Mouse (Mus musculus) adrenal gland, postnatal 4 days (tissue): ENCODE results near the gene Col4a5. TPM values are rescaled to one million over a fixed set of nuclear protein-coding genes. Genes with fewer than 3 reads are reported as not detected.

Experiments used
- DNase-seq, 2 experiments: peaks; one replicate each; pipeline ENCODE4 v3.0.0; 2021 to 2022; ENCODE audit warnings: low spot score in 2 of 2, mixed read lengths in 2 of 2
- long read RNA-seq, 2 experiments: library from polyadenylated mRNA; stranded (forward); transcript quantifications; one replicate each; pipeline ENCODE4 v2.0.0; 2021
- total RNA-seq, 2 experiments: library from RNA; stranded (reverse); gene quantifications; 2 replicates each; pipeline ENCODE4 v1.2.3; 2021

Gene Col4a5
- 10 to 100 TPM; 34.7 to 52.0 TPM for total RNA-seq
- long read RNA-seq, experiment 1, partial matches to known transcripts = 0 of 1 reads
- long read RNA-seq, experiment 1, other reads (novel, unspliced or antisense) = 1 of 1 reads
- long read RNA-seq, experiment 2, partial matches to known transcripts = 2 of 9 reads
- long read RNA-seq, experiment 2, other reads (novel, unspliced or antisense) = 7 of 9 reads

DNA sequence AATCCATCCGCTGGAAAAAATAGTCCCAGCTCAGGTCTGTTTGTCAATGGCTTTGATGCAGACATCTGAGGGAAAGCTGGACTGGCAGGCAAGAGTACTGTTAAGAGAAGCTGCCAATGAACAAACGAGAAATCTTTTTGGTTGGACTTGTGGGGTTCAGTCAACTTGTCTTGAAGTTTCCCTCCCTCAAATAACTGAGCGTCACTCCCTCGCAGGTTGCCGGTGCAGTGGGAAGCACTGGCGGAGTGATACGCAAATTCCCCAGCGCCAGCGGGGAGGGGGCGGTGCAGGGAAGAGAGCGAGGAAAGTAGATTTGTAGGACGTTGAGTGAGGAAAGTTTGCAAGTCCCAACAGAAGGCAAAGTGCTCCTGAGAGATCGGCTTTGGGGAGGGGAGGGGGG lies at the start of gene Col4a5:
TSS of gene Col4a5 (plus strand) at position 276 of the 400 bp plus-strand sequence.
- peak; percentile 18 to 39 for DNase-seq

DNA sequence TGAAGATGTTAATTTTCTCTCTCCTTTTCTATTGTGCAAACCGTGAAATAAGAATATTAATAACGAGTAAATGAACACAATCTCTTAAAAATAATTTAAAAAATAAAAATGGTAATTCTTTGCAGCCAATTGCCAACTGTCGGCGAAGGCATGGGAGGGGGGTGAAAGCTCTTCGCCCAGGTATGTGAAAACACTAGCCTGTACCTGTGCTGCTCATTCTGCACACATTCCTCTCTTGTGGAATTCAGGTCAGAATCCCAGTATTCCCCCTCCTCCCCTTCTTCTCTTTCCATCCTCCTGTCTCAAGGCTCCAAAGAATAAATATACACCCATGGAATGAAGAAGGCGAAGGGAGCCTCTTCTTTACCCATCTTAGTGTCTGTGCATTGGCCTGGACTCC lies 38.4 kb upstream of the Col4a5 start:
- DNase-seq = no peak

GRCm38 (mm10) chrX:141439423-141439822 lies 35.8 kb upstream of the Col4a5 start:
- no peak for DNase-seq

GRCm38 (mm10) chrX:141447936-141448335 lies 27.2 kb upstream of the Col4a5 start:
- no peak for DNase-seq

GRCm38 (mm10) chrX:141473470-141474302 lies 1.5 kb upstream of the Col4a5 start, which contains the start of gene Col4a6:
Gene Col4a6, minus strand, starts transcription at chrX:141474076.
- no peak for DNase-seq

GRCm38 (mm10) chrX:141475566-141476327 lies 562 bp downstream of the Col4a5 start:
- no peak for DNase-seq

- no peak for DNase-seq
These were observed 19.4 kb downstream of the Col4a5 start for GRCm38 (mm10) chrX:141494545-141494944.

- no peak for DNase-seq
These were observed 27.9 kb downstream of the Col4a5 start for GRCm38 (mm10) chrX:141503125-141503524.

- no peak for DNase-seq
These were observed 58.3 kb downstream of the Col4a5 start for GRCm38 (mm10) chrX:141533447-141533846.

DNA sequence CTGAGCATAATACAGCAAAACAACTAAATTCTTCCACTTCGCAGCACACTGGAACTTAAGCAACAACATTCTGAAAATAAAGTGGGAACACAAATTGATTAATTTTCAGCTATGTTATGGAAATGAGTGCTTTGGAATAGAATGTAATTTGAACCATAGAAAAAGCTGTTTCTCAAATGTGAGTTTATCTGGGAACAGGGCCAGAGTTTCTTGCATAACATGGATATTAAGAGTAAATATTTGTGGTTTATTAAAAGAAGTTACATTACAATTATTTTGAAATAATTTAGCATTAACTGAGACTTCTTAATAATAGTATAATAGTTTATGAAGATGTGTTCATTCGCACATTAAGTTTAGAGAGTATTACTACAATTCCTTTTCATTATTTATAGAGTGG lies 72.3 kb downstream of the Col4a5 start:
- DNase-seq = no peak

DNA sequence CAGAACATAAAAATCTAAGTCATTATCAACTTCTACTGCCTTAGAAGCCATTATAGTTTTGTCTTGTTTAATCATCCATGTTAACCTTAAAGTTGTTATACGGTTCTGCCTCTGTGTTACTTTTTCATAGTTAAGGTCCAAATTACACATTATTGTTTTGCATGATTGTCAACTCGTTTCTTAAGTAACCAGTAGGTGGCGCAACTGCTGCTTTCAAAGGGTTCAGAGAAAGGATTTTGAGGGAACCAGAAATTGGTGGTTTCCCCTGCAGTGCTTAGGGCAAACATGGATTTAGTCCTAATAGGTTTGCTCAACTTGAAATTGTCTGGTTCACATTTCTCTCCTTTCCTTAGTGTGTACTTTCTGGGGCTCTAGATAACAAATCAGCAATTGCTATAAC lies 115.1 kb downstream of the Col4a5 start:
- no peak for DNase-seq

DNA sequence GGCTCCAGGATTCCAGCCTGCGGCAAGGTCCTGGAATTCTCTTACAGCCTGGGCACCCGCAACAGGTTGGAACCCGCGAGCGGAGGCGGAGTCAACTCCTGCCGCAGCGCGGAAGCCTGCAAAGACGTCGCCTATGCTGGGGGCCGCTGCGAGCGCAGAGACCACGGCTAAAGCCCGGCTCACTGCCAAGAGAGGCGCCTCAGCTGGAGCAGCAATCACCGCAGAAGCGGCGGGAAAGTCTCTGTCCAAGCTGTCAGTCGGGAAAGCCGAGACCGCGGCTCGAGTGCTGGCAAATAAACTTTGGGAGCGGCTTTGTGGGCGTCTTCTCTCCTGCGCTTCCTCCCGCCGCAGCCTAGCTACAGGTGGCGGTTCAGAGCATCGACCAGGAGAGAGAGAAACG lies 246.5 kb downstream of the Col4a5 start:
- DNase-seq = no peak

DNA sequence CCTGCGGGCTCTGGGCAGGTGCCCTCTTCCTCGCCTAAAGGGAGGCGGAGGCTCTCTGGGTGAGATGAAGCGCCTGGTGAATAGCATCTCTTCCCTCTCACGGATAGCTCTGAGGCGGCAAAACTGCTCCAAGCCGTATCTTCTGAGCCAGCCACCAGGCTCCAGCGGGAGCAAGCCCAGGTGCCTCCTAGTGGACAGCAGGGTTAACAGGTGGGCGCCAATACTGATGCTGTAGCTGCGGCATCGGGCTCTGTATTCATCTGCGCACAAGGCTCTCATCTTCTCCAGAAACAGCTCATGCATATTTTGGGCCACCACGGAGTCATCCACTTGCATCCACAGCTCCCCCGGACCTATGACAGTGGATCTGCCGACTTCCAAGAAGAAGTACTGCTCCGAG lies 248.8 kb downstream of the Col4a5 start:
- DNase-seq = no peak

DNA sequence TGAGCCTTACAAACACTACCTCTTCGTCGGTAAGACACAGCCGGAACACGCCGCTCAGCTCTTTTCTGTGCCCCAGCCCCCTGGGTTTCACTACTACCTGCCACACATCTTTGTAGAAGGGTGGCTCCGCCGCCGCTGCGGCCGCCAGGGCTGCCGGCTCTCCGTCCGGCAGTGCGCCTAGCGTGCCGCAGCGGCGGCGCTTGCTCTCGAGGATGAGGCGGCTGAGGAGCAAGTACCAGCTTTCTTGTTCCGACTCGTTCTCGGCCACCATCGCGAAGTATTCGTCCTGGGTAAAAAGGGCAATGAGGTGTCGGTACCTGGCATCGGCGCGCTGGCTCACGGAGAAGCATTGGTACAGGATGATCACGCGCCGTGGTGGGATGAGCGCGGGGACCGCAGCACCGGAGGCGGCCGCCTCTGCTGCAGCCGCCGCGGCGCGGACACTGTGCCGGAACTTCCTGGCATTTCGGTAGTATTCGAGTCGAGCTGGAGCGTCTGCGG lies 249.3 kb downstream of the Col4a5 start:
- DNase-seq = no peak

- no peak for DNase-seq
These were observed 250.0 kb downstream of the Col4a5 start, which contains the start of gene Irs4 for GRCm38 (mm10) chrX:141724937-141725918. Gene Irs4, minus strand, starts transcription at chrX:141725263.

DNA sequence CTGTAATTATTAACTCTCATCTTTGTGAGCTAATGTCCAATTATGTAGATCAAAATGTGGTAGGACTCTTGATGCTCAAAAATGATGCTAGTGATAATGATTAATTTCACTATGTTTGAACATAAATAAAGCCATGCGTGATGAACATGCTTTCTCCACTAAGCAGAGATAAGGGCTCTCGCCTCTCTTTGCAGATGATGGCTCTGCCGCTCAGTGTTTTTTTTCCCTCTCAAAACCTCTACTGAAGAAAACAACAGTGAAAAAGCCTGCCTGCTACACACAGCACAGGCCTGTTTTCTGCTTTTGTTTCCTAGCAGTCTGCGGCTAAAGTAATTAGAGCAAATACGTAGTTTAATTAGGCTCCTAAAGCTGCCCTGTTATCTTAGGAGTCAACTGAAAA lies 254.4 kb downstream of the Col4a5 start:
- DNase-seq = no peak
